Mouse (Mus musculus) heart, embryonic 14.5 days (tissue): ENCODE results near the gene Qtrt2. TPM values are rescaled to one million over a fixed set of nuclear protein-coding genes. Genes with fewer than 3 reads are reported as not detected.

Experiments used
- ATAC-seq: fragments of 200-750 bp; cut with Nextera tagmentation; 2 replicates; pipeline ENCODE4 v1.8.0; 2017; ENCODE audit warnings: low read depth, moderate TSS enrichment; ENCODE audit not compliant: insufficient number of reproducible peaks, insufficient read depth, low FRiP score
- H3K27ac ChIP-seq, 2 experiments: fragments of 200-500 bp in 1 of 2; fragments of 300-500 bp in 1 of 2; sonication (generic) in 1 of 2; replicated peaks in 1 of 2; 2 replicates each; pipeline ENCODE4 v1.5.1; 2012 to 2014; ENCODE audit warnings: low read depth in 2 of 2, low read length in 2 of 2, control low read depth in 1 of 2, mild to moderate bottlenecking in 1 of 2, mixed read lengths in 1 of 2; ENCODE audit not compliant: control insufficient read depth in 1 of 2, insufficient read depth in 1 of 2
- H3K27me3 ChIP-seq: fragments of 300-500 bp; sonication (generic); 2 replicates; pipeline ENCODE4 v1.6.1; 2014; ENCODE audit warnings: mild to moderate bottlenecking, low read length, control low read depth; ENCODE audit not compliant: control insufficient read depth, insufficient read depth
- H3K36me3 ChIP-seq: fragments of 300-500 bp; sonication (generic); 2 replicates; pipeline ENCODE4 v1.6.1; 2014; ENCODE audit warnings: mild to moderate bottlenecking, control low read depth, low read length, mixed read lengths; ENCODE audit not compliant: control insufficient read depth, insufficient read depth
- H3K4me1 ChIP-seq, 2 experiments: fragments of 200-500 bp in 1 of 2; fragments of 300-500 bp in 1 of 2; sonication (generic) in 1 of 2; 2 replicates each; pipeline ENCODE4 v1.6.1; 2012 to 2014; ENCODE audit warnings: low read length in 2 of 2, control low read depth in 1 of 2, mixed read lengths in 1 of 2; ENCODE audit not compliant: control insufficient read depth in 2 of 2, insufficient read depth in 2 of 2
- H3K4me2 ChIP-seq: fragments of 300-500 bp; sonication (generic); 2 replicates; pipeline ENCODE4 v1.6.1; 2014; ENCODE audit warnings: mild to moderate bottlenecking, low read length
- H3K4me3 ChIP-seq, 2 experiments: fragments of 200-500 bp in 1 of 2; fragments of 300-500 bp in 1 of 2; sonication (generic) in 1 of 2; 2 replicates each; pipeline ENCODE4 v1.5.1; 2012 to 2014; ENCODE audit warnings: low read length in 2 of 2, mild to moderate bottlenecking in 2 of 2, control low read depth in 1 of 2, low read depth in 1 of 2, moderate library complexity in 1 of 2; ENCODE audit not compliant: control insufficient read depth in 1 of 2, insufficient read depth in 1 of 2
- H3K9ac ChIP-seq: fragments of 300-500 bp; sonication (generic); 2 replicates; pipeline ENCODE4 v1.6.1; 2014; ENCODE audit warnings: mild to moderate bottlenecking, low read length
- H3K9me3 ChIP-seq: fragments of 300-500 bp; sonication (generic); 2 replicates; pipeline ENCODE4 v1.6.1; 2016; ENCODE audit warnings: low read length, control low read depth; ENCODE audit not compliant: control insufficient read depth
- WGBS: fragments of 180-500 bp; shearing (Covaris S2); extraction: QIAGEN DNeasy Blood & Tissue Kit; methylation state at CpG from one replicate; pipeline ENCODE4 v1.1.7; 2014; 5-methylcytosine and 5-hydroxymethylcytosine counted together
- polyA plus RNA-seq: library from polyadenylated mRNA; unstranded; fragments of >200 nt; fragmentation: Nextera tagmentation; extraction: Ambion mirVana; gene quantifications from 2 replicates; pipeline ENCODE4 v1.2.1, GENCODE M21; 2014

The Qtrt2 gene
- polyA plus RNA-seq, 1 experiment from 2014 or later = 19.0 TPM

DNA sequence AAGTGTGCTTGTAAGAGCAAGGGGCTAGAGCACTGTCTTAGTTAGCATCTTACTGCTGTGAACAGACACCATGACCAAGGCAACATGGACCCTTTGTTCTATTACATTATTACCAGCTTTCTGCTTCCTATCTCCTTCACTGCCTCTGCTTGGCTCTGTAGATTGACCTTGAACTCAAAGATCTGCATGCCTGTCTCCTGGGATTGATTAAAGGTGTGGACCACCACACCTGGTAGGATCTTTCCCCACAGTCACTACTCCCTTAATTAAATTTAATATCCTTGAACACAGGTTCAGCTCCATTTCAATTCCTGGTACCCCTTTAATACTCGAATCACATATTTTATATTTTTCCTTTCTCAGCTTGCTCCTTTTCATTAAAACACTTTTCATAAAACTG, 763 bp downstream of the Qtrt2 start:
- no peak for ATAC-seq
- Histone ChIP-seq H3K27ac (no peak overlapping the region), H3K4me1 (0 out of 4 replicates have a peak, but pooled peaks cover 0 to 3% of the 10 kb centered on the region in 2 experiments), H3K4me2 (no peak overlapping the region), H3K27me3 (no peaks in the 10 kb centered on the region), H3K4me3 (no peak overlapping the region), H3K9me3 (no peaks in the 10 kb centered on the region), H3K36me3 (no peaks in the 10 kb centered on the region), H3K9ac (no peak overlapping the region)
- 94% methylated on average over 1 of the region's 1 CpGs for WGBS

DNA sequence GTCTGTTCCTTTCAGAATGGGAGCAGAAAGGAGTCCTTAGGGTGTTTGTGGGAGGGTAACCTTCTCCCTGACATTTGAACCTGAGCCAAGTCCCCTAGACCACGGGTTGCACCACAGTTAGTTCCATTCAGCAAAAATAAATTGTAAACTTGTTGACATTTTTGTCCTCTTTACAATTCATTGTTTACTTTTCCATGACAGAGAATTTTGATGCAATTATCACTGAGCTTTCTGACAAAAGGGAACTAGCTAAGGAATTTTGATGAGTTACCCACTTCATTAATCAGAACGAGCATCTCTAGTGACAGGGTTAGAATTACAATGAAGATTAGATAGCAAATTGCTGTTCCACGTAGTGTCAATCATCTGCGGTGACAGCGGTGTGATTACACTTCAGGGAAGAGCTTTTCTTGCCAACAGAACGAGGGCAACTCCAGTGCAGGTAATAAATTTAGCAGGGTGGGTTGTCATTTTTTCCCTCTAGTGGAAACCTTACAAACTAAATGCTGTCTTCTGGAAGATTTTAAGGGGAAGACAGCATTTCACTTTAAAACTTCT, 1.5 kb downstream of the Qtrt2 start:
- Histone ChIP-seq H3K27me3 (no peaks in the 10 kb centered on the region), H3K9ac (no peak overlapping the region), H3K27ac (no peak overlapping the region), H3K4me1 (0 out of 4 replicates have a peak, but pooled peaks cover 0 to 3% of the 10 kb centered on the region in 2 experiments), H3K36me3 (no peaks in the 10 kb centered on the region), H3K4me3 (no peak overlapping the region), H3K4me2 (no peak overlapping the region), H3K9me3 (no peaks in the 10 kb centered on the region)
- 29% methylated on average over 6 of the region's 6 CpGs for WGBS
- no peak for ATAC-seq

DNA sequence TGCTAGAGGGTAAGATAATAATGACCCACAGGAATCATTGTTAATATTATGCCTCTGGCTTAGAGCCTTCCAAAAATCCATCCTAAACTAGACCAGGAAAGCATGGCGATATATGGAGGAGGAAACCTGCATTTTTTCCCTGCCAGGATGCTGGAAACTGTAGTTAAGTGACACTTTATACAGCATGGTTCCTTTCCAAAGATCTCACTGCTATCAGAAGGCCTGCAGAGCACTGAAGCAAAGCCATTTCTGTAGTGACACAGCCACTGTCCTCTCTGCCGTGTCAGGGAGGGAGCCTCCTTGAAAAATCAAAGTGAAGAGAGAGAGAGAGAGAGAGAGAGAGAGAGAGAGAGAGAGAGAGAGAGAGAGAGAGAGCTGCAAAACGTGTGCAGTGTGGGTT, 4.0 kb downstream of the Qtrt2 start:
- 30% methylated on average over 3 of the region's 3 CpGs for WGBS
- H3K9me3 ChIP-seq = no peaks in the 10 kb centered on the region

DNA sequence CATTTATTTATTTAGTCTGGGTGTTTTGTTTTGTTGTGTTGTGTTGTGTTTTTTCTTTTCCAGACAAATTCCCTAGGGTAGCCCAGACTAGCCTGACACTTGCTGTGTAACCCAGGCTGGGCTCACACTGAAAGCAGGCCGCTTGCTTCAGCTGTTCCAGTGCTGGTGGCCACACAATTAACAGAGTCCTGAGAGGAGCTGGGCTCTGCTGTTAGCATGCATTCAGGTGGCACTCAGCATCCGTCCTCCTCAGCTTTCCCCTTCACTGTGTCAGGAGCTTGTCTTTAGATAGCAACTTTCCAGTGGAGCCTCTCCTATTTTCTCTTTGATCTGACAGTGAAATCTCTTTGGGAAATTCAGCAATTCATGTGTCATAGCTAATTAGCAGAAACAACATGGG, 4.6 kb downstream of the Qtrt2 start:
- Histone ChIP-seq H3K4me2 (no peak overlapping the region), H3K27me3 (no peaks in the 10 kb centered on the region), H3K9me3 (no peaks in the 10 kb centered on the region), H3K4me1 (0 out of 4 replicates have a peak, but pooled peaks cover 0 to 3% of the 10 kb centered on the region in 2 experiments), H3K9ac (no peak overlapping the region), H3K27ac (no peak overlapping the region), H3K36me3 (no peaks in the 10 kb centered on the region), H3K4me3 (no peak overlapping the region)
- ATAC-seq = no peak
- WGBS = 54% methylated on average over 2 of the region's 2 CpGs

More for the DNA sequence above, 4.0 kb downstream of the Qtrt2 start:
- Histone ChIP-seq H3K27ac (no peak overlapping the region), H3K9ac (no peak overlapping the region), H3K4me1 (0 out of 4 replicates have a peak, but pooled peaks cover 0 to 3% of the 10 kb centered on the region in 2 experiments), H3K4me2 (no peak overlapping the region), H3K36me3 (no peaks in the 10 kb centered on the region), H3K4me3 (no peak overlapping the region), H3K27me3 (no peaks in the 10 kb centered on the region)
- no peak for ATAC-seq

DNA sequence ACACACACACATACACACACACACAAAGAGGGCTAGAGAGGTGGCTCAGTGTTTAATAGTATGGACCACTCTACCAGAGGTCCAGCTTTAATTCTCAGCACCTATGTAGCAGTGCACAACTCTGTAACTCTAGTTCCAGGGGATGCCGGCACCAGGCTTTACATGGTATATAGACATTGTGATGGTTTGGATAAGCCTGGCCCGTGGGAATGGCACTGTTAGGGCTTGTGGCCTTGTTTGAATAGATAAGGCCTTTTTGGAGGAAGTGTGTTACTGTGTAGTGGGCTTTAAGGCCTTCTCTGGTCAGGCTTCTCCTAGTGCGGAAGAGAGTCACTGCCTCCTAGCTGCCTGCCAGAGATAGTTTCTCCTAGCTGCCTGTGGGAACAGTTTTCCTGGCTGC, 7.7 kb downstream of the Qtrt2 start:
- Histone ChIP-seq H3K4me1 (no peaks in the 10 kb centered on the region), H3K4me3 (no peak overlapping the region), H3K27ac (no peak overlapping the region), H3K27me3 (no peaks in the 10 kb centered on the region), H3K9me3 (no peaks in the 10 kb centered on the region), H3K4me2 (no peak overlapping the region), H3K9ac (no peak overlapping the region), H3K36me3 (no peaks in the 10 kb centered on the region)
- 76% methylated on average over 3 of the region's 3 CpGs for WGBS
- no peak for ATAC-seq

DNA sequence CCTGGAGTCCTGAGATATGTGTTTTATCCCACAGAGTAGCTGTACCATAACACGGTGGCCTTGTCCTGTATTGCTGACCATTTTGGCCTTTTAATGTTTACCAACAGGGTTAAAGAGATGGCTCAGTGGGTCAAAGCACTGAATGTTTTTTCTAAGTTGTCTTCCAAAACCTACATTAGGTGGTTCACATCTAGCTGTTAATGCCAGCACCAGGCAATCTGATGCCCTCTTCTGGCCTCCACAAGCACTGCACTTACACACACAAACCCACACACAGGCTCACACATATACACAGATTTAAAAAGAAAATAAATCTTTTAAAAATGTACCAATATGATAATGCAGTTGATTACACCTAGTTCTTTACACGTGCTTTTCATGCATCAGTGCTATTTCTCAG, 17.7 kb downstream of the Qtrt2 start:
- H3K4me1 ChIP-seq = no peaks in the 10 kb centered on the region
- H3K27me3 ChIP-seq = no peaks in the 10 kb centered on the region
- 78% methylated on average over 2 of the region's 2 CpGs for WGBS
- H3K4me2 ChIP-seq = no peak overlapping the region
- ATAC-seq = no peak
- no peaks in the 10 kb centered on the region for H3K9me3 ChIP-seq
- no peak overlapping the region for H3K9ac ChIP-seq
- H3K4me3 ChIP-seq = no peak overlapping the region
- H3K36me3 ChIP-seq = peaks cover 20% of the 10 kb centered on the region; the same call in 1 of the 2 replicates
- H3K27ac ChIP-seq = no peak overlapping the region

DNA sequence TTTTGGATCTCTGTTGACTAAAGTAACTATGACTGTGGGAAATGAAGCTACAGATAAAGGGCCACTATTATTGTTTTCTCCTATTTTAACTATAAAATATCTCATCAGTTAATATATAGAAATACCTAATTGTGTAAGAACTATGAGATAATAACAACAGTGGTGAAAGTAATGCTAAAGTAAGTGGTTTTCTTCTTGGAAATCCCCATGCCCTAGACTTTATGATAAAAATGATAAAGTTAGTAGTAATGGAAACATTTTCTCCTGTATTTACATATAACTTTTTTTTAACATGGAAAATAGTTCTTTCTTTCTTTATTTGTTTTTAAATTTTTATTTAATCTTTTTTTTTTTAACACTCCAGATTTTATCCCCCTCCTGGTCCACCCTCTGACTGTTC, 26.0 kb downstream of the Qtrt2 start:
- Histone ChIP-seq H3K27me3 (no peaks in the 10 kb centered on the region), H3K27ac (no peak overlapping the region), H3K36me3 (no peaks in the 10 kb centered on the region), H3K9ac (no peak overlapping the region), H3K4me1 (no peaks in the 10 kb centered on the region), H3K9me3 (no peaks in the 10 kb centered on the region), H3K4me3 (no peak overlapping the region), H3K4me2 (no peak overlapping the region)
- no peak for ATAC-seq

DNA sequence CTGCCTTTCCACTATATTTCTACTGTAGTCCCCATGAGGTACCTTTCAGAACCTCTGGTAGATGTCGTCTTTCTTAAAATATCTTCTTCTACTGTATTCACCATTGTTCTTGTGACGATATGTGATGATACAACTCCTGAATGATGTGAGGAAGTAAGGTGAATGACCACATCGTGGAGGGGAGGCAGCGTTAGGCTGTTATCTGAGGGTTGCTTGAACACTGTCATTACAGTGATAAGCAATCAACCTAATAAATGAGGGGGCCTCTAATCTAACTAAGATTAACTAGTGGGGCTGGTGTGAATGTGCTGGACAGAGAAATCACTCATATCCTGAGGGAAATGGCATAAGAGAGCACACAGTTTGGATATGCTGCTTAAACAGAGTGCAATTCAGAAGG, 26.5 kb downstream of the Qtrt2 start:
- Histone ChIP-seq H3K4me3 (no peak overlapping the region), H3K36me3 (no peaks in the 10 kb centered on the region), H3K9ac (no peak overlapping the region), H3K9me3 (no peaks in the 10 kb centered on the region), H3K27ac (no peak overlapping the region), H3K27me3 (no peaks in the 10 kb centered on the region), H3K4me1 (no peaks in the 10 kb centered on the region), H3K4me2 (no peak overlapping the region)
- no peak for ATAC-seq
- WGBS = 46% methylated on average over 4 of the region's 4 CpGs
